Mouse (Mus musculus) thymus, adult 2 months (tissue): Measurements from ENCODE around the gene Eif4e. TPM values are rescaled to one million over a fixed set of nuclear protein-coding genes. Genes with fewer than 3 reads are reported as not detected.

Experiments used
- DNase-seq: peaks from one replicate; pipeline ENCODE4 v3.0.0; 2021
- H3K27ac ChIP-seq: fragments of 200-500 bp; 2 replicates; pipeline ENCODE4 v1.5.1; 2012; ENCODE audit warnings: low read length, control low read depth; ENCODE audit not compliant: control insufficient read depth, insufficient read depth
- H3K27me3 ChIP-seq: fragments of 200-500 bp; 2 replicates; pipeline ENCODE4 v1.6.1; 2012; ENCODE audit warnings: mild to moderate bottlenecking, low read length, moderate library complexity, mixed read lengths; ENCODE audit not compliant: control insufficient read depth, insufficient read depth
- H3K36me3 ChIP-seq: fragments of 200-500 bp; 2 replicates; pipeline ENCODE4 v1.6.1; 2012; ENCODE audit warnings: mild to moderate bottlenecking, low read length, moderate library complexity; ENCODE audit not compliant: control insufficient read depth, insufficient read depth
- H3K4me1 ChIP-seq: fragments of 200-500 bp; replicated peaks from 2 replicates; pipeline ENCODE4 v1.6.1; 2012; ENCODE audit warnings: low read length; ENCODE audit not compliant: control insufficient read depth, insufficient read depth
- H3K4me3 ChIP-seq: fragments of 200-500 bp; 2 replicates; pipeline ENCODE4 v1.5.1; 2012; ENCODE audit warnings: mild to moderate bottlenecking, low read length, control low read depth, moderate library complexity; ENCODE audit not compliant: control insufficient read depth, insufficient read depth
- CTCF ChIP-seq: fragments of 200-500 bp; IDR thresholded peaks from 2 replicates; pipeline ENCODE4 v1.5.1; 2012; ENCODE audit warnings: mild to moderate bottlenecking, control low read depth, low read length, moderate library complexity, borderline replicate concordance; ENCODE audit not compliant: control insufficient read depth, poor library complexity, insufficient read depth; ENCODE audit errors: extremely low read depth
- POLR2A ChIP-seq: fragments of 200-500 bp; IDR thresholded peaks from 2 replicates; pipeline ENCODE4 v1.6.1; 2012; ENCODE audit warnings: mild to moderate bottlenecking, low read length, control low read depth, moderate library complexity; ENCODE audit not compliant: control insufficient read depth, poor library complexity, insufficient read depth; ENCODE audit errors: extremely low read depth
- WGBS: fragments of 180-500 bp; shearing (Covaris S2); methylation state at CpG from one replicate; pipeline ENCODE4 v1.1.7; 2018; 5-methylcytosine and 5-hydroxymethylcytosine counted together
- polyA plus RNA-seq: library from polyadenylated mRNA; depleted of rRNA; stranded (reverse); fragments of >200 nt; gene quantifications from 2 replicates; pipeline ENCODE4 v1.2.3, GENCODE M21; 2012

Eif4e gene
- polyA plus RNA-seq, 1 experiment = 25.1 TPM

DNA sequence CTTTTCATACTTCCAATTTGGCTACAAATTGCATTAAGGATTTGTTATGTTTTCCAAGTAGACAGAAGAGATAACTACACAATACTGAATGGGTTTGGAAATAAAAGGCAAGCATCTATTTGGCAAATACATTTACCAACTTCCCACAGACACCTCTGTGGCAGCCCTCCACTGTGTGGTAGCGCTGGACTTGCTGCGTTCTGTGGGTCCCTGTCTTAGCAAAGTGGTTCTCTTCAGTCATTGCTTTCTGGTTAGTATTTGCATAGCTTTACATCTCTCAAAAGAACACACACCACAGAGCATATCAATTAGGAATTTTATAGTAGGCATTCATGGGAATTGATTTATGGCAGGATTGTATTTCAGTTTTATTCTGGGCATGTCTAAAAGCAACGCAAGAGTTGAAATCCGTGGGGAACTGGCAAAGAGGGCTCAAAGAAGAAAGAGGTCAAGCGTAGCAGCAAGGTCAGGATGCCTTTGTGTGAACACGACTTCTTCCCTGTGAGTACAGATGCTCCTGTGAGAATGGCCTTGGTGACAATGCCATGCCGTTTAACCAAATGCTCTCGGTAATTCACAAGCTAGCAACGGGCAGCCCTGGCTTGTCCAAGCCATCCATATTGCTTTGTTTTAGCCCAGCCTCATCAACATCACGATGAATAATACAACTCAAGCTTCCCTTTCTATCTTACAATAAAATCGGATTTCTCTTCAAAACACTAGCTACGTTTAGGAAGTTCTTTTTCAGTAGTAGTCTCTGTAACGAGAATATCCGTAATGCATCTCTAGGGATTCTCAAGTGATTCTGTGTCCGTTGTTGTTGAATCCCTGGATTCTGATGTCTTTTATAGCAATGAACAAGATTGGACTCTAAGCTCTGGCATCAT, 25.9 kb upstream of the Eif4e start:
- Histone ChIP-seq H3K27me3 (no peaks in the 10 kb centered on the region), H3K36me3 (no peaks in the 10 kb centered on the region), H3K4me3 (no peak overlapping the region), H3K27ac (no peak overlapping the region), H3K4me1 (no peaks in the 10 kb centered on the region)
- DNase-seq = no peak
- 90% methylated on average over 15 of the region's 15 CpGs for WGBS
- TF ChIP-seq POLR2A = no peak
- TF ChIP-seq CTCF = no peak

DNA sequence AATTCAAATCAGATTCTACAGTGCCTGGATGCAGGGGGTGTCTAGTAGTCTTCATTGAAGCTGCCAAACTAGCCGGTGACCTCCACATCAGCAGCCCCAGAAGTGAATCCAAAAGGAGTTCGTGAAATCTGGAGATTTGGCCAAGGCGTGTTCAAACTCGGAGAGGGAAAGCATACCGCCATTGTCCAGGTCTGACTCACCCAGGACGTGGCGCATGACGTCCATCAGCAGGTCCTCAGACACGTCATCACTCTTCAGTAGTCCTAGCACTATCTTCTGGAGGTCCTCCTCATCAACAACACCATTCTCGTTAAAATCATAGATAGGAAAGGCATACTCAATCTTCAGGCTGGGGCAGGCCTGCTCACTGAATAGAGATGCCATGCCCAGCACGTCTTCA, 22.2 kb upstream of the Eif4e start:
- Histone ChIP-seq H3K27me3 (no peaks in the 10 kb centered on the region), H3K27ac (no peak overlapping the region), H3K4me3 (no peak overlapping the region), H3K4me1 (no peaks in the 10 kb centered on the region), H3K36me3 (no peaks in the 10 kb centered on the region)
- TF ChIP-seq POLR2A = no peak
- TF ChIP-seq CTCF = no peak
- no peak for DNase-seq
- WGBS = 94% methylated on average over 11 of the region's 11 CpGs

DNA sequence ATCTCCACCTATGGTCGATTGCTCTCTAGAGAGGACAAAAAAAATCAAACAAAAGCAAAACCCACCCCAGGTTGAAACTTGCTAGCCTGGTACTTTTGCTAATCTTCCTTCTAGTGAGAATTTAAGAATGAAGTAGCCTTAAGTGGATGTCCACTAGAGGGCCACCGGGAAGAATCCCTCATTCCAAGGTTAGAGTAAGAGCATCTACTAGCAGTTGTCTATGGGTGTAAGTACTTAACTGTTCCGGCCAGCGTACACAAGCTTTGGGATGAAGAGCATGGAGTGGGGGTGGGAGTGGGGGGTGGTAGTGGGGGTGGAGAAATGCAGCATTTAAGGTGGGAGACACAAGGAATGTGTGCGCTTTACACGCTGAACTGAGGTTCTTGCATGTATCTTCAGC, 19.2 kb upstream of the Eif4e start:
- H3K4me3 ChIP-seq = no peak overlapping the region
- H3K27me3 ChIP-seq = no peaks in the 10 kb centered on the region
- H3K27ac ChIP-seq = no peak overlapping the region
- no peaks in the 10 kb centered on the region for H3K4me1 ChIP-seq
- WGBS = 72% methylated on average over 6 of the region's 6 CpGs
- H3K36me3 ChIP-seq = no peaks in the 10 kb centered on the region
- TF ChIP-seq CTCF = no peak
- TF ChIP-seq POLR2A = no peak
- DNase-seq = no peak

DNA sequence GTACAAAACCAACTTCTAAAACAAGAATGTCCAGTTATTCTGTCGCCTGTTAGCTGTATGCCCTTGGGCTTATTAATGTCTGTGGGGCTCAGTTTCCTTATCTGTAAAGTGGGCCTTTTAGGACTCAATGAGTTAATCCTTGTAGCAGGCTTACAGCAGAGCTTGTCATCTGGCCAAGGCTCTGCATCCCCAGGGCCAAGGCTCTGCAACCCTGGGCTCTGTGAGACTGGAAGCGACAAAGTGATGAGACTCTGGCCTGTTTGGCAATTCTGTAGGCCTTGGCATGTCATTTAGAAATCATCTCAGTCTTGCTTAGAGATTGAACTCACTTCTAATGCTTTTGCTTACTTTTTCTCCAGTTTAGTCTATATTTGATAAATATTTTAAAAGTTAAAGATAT, 16.4 kb upstream of the Eif4e start:
- WGBS = 92% methylated on average over 2 of the region's 2 CpGs
- TF ChIP-seq POLR2A (no peak), CTCF (no peak)

DNA sequence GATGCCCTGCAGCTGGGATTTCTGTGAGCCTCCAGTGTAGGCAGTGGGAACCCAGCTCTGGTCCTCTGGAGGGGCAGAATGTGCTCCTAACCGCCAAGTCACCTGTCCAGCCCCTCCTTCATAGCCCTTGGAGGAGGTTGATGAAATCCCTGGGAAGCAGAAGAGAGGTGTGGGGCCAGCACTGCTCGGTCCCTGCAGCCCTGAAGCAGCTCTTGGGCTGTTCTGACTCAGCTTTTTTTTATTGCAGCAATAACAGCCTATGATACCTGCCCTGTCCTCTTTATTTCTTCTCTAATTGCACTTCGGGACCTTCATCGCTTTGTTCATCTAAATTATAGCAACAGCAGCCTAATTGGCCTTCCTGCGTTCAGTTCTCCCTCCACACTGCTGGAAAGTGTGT, 15.5 kb upstream of the Eif4e start:
- Histone ChIP-seq H3K36me3 (no peaks in the 10 kb centered on the region), H3K4me3 (no peak overlapping the region), H3K4me1 (no peaks in the 10 kb centered on the region), H3K27ac (no peak overlapping the region), H3K27me3 (no peaks in the 10 kb centered on the region)
- no peak for DNase-seq
- no peak for TF ChIP-seq POLR2A
- TF ChIP-seq CTCF = no peak
- WGBS = 91% methylated on average over 5 of the region's 5 CpGs

More for the DNA sequence above, 16.4 kb upstream of the Eif4e start:
- DNase-seq = no peak
- H3K4me1 ChIP-seq = no peaks in the 10 kb centered on the region
- no peaks in the 10 kb centered on the region for H3K27me3 ChIP-seq
- H3K4me3 ChIP-seq = no peak overlapping the region
- no peak overlapping the region for H3K27ac ChIP-seq
- no peaks in the 10 kb centered on the region for H3K36me3 ChIP-seq

DNA sequence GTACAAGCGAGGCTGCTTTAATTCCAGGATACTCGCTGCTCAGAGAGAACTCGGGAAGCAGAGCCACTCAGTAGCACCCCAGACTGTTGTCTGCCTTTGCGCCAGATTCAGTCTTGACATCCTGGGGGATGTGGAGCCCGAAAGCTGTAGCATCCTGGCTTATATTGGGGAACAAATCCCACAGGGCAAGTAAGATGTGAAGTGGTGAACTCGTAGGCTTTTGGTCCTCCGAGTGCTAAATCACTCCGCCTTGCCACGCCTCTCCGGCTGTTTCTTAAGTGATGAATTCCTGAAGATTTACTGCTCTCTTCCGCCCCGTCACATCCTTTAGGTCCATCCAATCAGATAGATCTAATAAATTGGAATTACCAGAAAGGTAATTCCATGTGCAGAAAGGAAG, 12.7 kb upstream of the Eif4e start:
- Histone ChIP-seq H3K27ac (no peak overlapping the region), H3K36me3 (no peaks in the 10 kb centered on the region), H3K27me3 (no peaks in the 10 kb centered on the region), H3K4me1 (no peaks in the 10 kb centered on the region), H3K4me3 (no peak overlapping the region)
- 92% methylated on average over 12 of the region's 12 CpGs for WGBS
- DNase-seq = no peak
- TF ChIP-seq CTCF = no peak
- no peak for TF ChIP-seq POLR2A
